Mouse (Mus musculus): ENCODE results near the gene Brms1. TPM values are rescaled to one million over a fixed set of nuclear protein-coding genes. Genes with fewer than 3 reads are reported as not detected.
"Not testable (repeated sequence)": the region's sequence is repeated elsewhere in the genome, so short reads cannot be mapped to it uniquely, and the experiment has no call there.

Gene Brms1
- polyA plus RNA-seq, 1 experiment from 2014 or later, result 33.2 TPM

- ATAC-seq, result no peak
- Histone ChIP-seq H3K27ac (ENCODE audit: low read depth, low read length) (no peak overlapping the region), H3K9me3 (ENCODE audit: control insufficient read depth) (no peaks in the 10 kb centered on the region), H3K27me3 (replicated peaks; ENCODE audit: control insufficient read depth, insufficient read depth, low read length) (peaks cover 58% of the 10 kb centered on the region), H3K4me1 (replicated peaks; ENCODE audit: control insufficient read depth, insufficient read depth, low read length) (0 out of 2 replicates have a peak, but pooled peaks cover 4% of the 10 kb centered on the region), H3K9ac (ENCODE audit: low read depth, low read length) (no peak overlapping the region), H3K4me3 (ENCODE audit: low read depth, low read length) (no peak overlapping the region), H3K36me3 (ENCODE audit: control insufficient read depth, insufficient read depth) (no peaks in the 10 kb centered on the region), H3K4me2 (replicated peaks; ENCODE audit: low read depth) (no peak overlapping the region)
- no peak for TF ChIP-seq CTCF (IDR thresholded peaks at IDR 0.05; ENCODE audit: low read depth)
- WGBS, result 58% methylated on average over 24 of the region's 24 CpGs
These were observed 41.4 kb downstream of the Brms1 start for GRCm38 (mm10) chr19:5082596-5082995.

- TF ChIP-seq CTCF (IDR thresholded peaks at IDR 0.05; ENCODE audit: low read depth), result no peak
- Histone ChIP-seq H3K4me1 (replicated peaks; ENCODE audit: control insufficient read depth, insufficient read depth, low read length) (peaks cover 5% of the 10 kb centered on the region; the same call in 1 of the 2 replicates), H3K27me3 (replicated peaks; ENCODE audit: control insufficient read depth, insufficient read depth, low read length) (peaks cover 58% of the 10 kb centered on the region), H3K4me2 (replicated peaks; ENCODE audit: low read depth) (peak overlapping the region; percentile 84), H3K27ac (ENCODE audit: low read depth, low read length) (no peak overlapping the region), H3K9me3 (ENCODE audit: control insufficient read depth) (no peaks in the 10 kb centered on the region), H3K9ac (ENCODE audit: low read depth, low read length) (no peak overlapping the region), H3K4me3 (ENCODE audit: low read depth, low read length) (peak overlapping the region; percentile 53; the same call in 1 of the 2 replicates), H3K36me3 (ENCODE audit: control insufficient read depth, insufficient read depth) (no peaks in the 10 kb centered on the region)
- no peak for ATAC-seq
- WGBS, result 64% methylated on average over 3 of the region's 3 CpGs
These were observed 43.0 kb downstream of the Brms1 start for GRCm38 (mm10) chr19:5083961-5084833.

GRCm38 (mm10) chr19:5084834-5085144 is 43.6 kb downstream of the Brms1 start:
- peak overlapping the region; percentile 53 for H3K4me3 ChIP-seq (ENCODE audit: low read depth, low read length)
- H3K36me3 ChIP-seq (ENCODE audit: control insufficient read depth, insufficient read depth), result peaks cover 4% of the 10 kb centered on the region
- H3K4me2 ChIP-seq (replicated peaks; ENCODE audit: low read depth), result peak overlapping the region; percentile 84
- no peak overlapping the region for H3K9ac ChIP-seq (ENCODE audit: low read depth, low read length)
- H3K4me1 ChIP-seq (replicated peaks; ENCODE audit: control insufficient read depth, insufficient read depth, low read length), result peaks cover 8% of the 10 kb centered on the region; the same call in 1 of the 2 replicates
- H3K27ac ChIP-seq (ENCODE audit: low read depth, low read length), result no peak overlapping the region
- ATAC-seq, result no peak
- TF ChIP-seq CTCF (IDR thresholded peaks at IDR 0.05; ENCODE audit: low read depth), result no peak
- peaks cover 57% of the 10 kb centered on the region for H3K27me3 ChIP-seq (replicated peaks; ENCODE audit: control insufficient read depth, insufficient read depth, low read length)
- H3K9me3 ChIP-seq (ENCODE audit: control insufficient read depth), result no peaks in the 10 kb centered on the region
- WGBS, result 3% methylated on average over 14 of the region's 15 CpGs

GRCm38 (mm10) chr19:5085145-5085863 is 44.1 kb downstream of the Brms1 start, which contains the start of gene Tmem151a:
TSS of gene Tmem151a (minus strand) at chr19:5085531.
- H3K4me2 ChIP-seq (replicated peaks; ENCODE audit: low read depth), result peak within 1 kb of the TSS; percentile 84
- TF ChIP-seq CTCF (IDR thresholded peaks at IDR 0.05; ENCODE audit: low read depth), result no peak
- ATAC-seq, result no peak
- 0 out of 2 replicates have a peak within 1 kb of the TSS, but pooled peaks have one; percentile 19 for H3K9ac ChIP-seq (ENCODE audit: low read depth, low read length)
- peak within 1 kb of the TSS; percentile 53 for H3K4me3 ChIP-seq (ENCODE audit: low read depth, low read length)
- peaks cover 8% of the 10 kb centered on the region for H3K36me3 ChIP-seq (ENCODE audit: control insufficient read depth, insufficient read depth)
- under 1% methylated on average over 69 of the region's 69 CpGs for WGBS
- H3K27me3 ChIP-seq (replicated peaks; ENCODE audit: control insufficient read depth, insufficient read depth, low read length), result peaks cover 55% of the 10 kb centered on the region
- H3K27ac ChIP-seq (ENCODE audit: low read depth, low read length), result no peak within 1 kb of the TSS
- no peaks in the 10 kb centered on the region for H3K9me3 ChIP-seq (ENCODE audit: control insufficient read depth)
- H3K4me1 ChIP-seq (replicated peaks; ENCODE audit: control insufficient read depth, insufficient read depth, low read length), result peaks cover 8% of the 10 kb centered on the region; the same call in 1 of the 2 replicates

GRCm38 (mm10) chr19:5086533-5086932 is 45.4 kb downstream of the Brms1 start:
- not testable (repeated sequence) for H3K9ac ChIP-seq (ENCODE audit: low read depth, low read length); H3K9me3 ChIP-seq (ENCODE audit: control insufficient read depth); H3K4me1 ChIP-seq (replicated peaks; ENCODE audit: control insufficient read depth, insufficient read depth, low read length); H3K4me2 ChIP-seq (replicated peaks; ENCODE audit: low read depth); H3K27ac ChIP-seq (ENCODE audit: low read depth, low read length); ATAC-seq; H3K4me3 ChIP-seq (ENCODE audit: low read depth, low read length)
- peak; percentile 40 for TF ChIP-seq CTCF (IDR thresholded peaks at IDR 0.05; ENCODE audit: low read depth)
- 53% methylated on average over 4 of the region's 4 CpGs for WGBS
- Histone ChIP-seq H3K27me3 (replicated peaks; ENCODE audit: control insufficient read depth, insufficient read depth, low read length) (peaks cover 45% of the 10 kb centered on the region), H3K36me3 (ENCODE audit: control insufficient read depth, insufficient read depth) (peaks cover 18% of the 10 kb centered on the region)

All from intestine, postnatal 0 days (tissue).